Mouse (Mus musculus): ENCODE measurements around the gene Aak1.

The Aak1 gene

GRCm38 (mm10) chr6:86899053-86899452 is 49.7 kb downstream of the Aak1 start:
- DNase-seq, result no peak

GRCm38 (mm10) chr6:86899965-86900364 is 50.6 kb downstream of the Aak1 start:
- DNase-seq, result no peak

GRCm38 (mm10) chr6:86900546-86900945 is 51.2 kb downstream of the Aak1 start:
- no peak for DNase-seq

GRCm38 (mm10) chr6:86905500-86905899 is 56.2 kb downstream of the Aak1 start:
- DNase-seq, result no peak

GRCm38 (mm10) chr6:86907191-86907590 is 57.9 kb downstream of the Aak1 start:
- DNase-seq, result no peak

GRCm38 (mm10) chr6:86908561-86909150 is 59.3 kb downstream of the Aak1 start:
- no peak for DNase-seq

- no peak for DNase-seq
Observed at GRCm38 (mm10) chr6:86909881-86910280, 60.6 kb downstream of the Aak1 start.

GRCm38 (mm10) chr6:86916157-86916820 is 67.0 kb downstream of the Aak1 start:
- no peak for DNase-seq

GRCm38 (mm10) chr6:86917231-86917630 is 67.9 kb downstream of the Aak1 start:
- DNase-seq, result peak; percentile 40

- DNase-seq, result peak; percentile 10
Observed at GRCm38 (mm10) chr6:86918058-86918835, 68.9 kb downstream of the Aak1 start.

- peak; percentile 17 for DNase-seq
Observed at GRCm38 (mm10) chr6:86921880-86922279, 72.6 kb downstream of the Aak1 start.

- DNase-seq, result no peak
Observed at GRCm38 (mm10) chr6:86924746-86925145, 75.4 kb downstream of the Aak1 start.

GRCm38 (mm10) chr6:86934541-86934940 is 85.2 kb downstream of the Aak1 start:
- peak; percentile 22 for DNase-seq

GRCm38 (mm10) chr6:86939797-86940196 is 90.5 kb downstream of the Aak1 start:
- DNase-seq, result no peak

- no peak for DNase-seq
Observed at GRCm38 (mm10) chr6:86940966-86941365, 91.6 kb downstream of the Aak1 start.

GRCm38 (mm10) chr6:86947100-86947499 is 97.8 kb downstream of the Aak1 start:
- no peak for DNase-seq

- no peak for DNase-seq
Observed at GRCm38 (mm10) chr6:86948746-86949145, 99.4 kb downstream of the Aak1 start.

- no peak for DNase-seq
Observed at GRCm38 (mm10) chr6:86950141-86950540, 100.8 kb downstream of the Aak1 start.

- no peak for DNase-seq
Observed at GRCm38 (mm10) chr6:86950733-86951255, 101.5 kb downstream of the Aak1 start.

GRCm38 (mm10) chr6:86955741-86956140 is 106.4 kb downstream of the Aak1 start:
- DNase-seq, result no peak

- DNase-seq, result no peak
Observed at GRCm38 (mm10) chr6:86956206-86956605, 106.9 kb downstream of the Aak1 start.

GRCm38 (mm10) chr6:86959006-86959405 is 109.7 kb downstream of the Aak1 start:
- no peak for DNase-seq

- DNase-seq, result no peak
Observed at GRCm38 (mm10) chr6:86963987-86964685, 114.8 kb downstream of the Aak1 start.

Measured in right cerebral cortex, postnatal 4 days (tissue).